Mouse (Mus musculus): ENCODE results near the gene Ppih.
"Not testable (repeated sequence)": the region's sequence is repeated elsewhere in the genome, so short reads cannot be mapped to it uniquely, and the experiment has no call there.

Ppih gene

GRCm38 (mm10) chr4:119291921-119292320 is 28.4 kb downstream of the Ppih start:
- DNase-seq (ENCODE audit: low spot score): no peak

GRCm38 (mm10) chr4:119285336-119285735 is 35.0 kb downstream of the Ppih start:
- DNase-seq (ENCODE audit: low spot score): no peak

- DNase-seq (ENCODE audit: low spot score): no peak
Observed at GRCm38 (mm10) chr4:119284861-119285260, 35.5 kb downstream of the Ppih start.

- not testable (repeated sequence) for DNase-seq (ENCODE audit: low spot score)
Observed at GRCm38 (mm10) chr4:119278784-119279183, 41.6 kb downstream of the Ppih start.

- DNase-seq (ENCODE audit: low spot score): no peak
Observed at GRCm38 (mm10) chr4:119275726-119276125, 44.6 kb downstream of the Ppih start.

GRCm38 (mm10) chr4:119275226-119275625 is 45.1 kb downstream of the Ppih start:
- DNase-seq (ENCODE audit: low spot score): no peak

- DNase-seq (ENCODE audit: low spot score): peak; percentile 47
Observed at GRCm38 (mm10) chr4:119274627-119275026, 45.7 kb downstream of the Ppih start.

GRCm38 (mm10) chr4:119266606-119267005 is 53.7 kb downstream of the Ppih start:
- DNase-seq (ENCODE audit: low spot score): no peak

- DNase-seq (ENCODE audit: low spot score): no peak
Observed at GRCm38 (mm10) chr4:119263459-119263858, 56.9 kb downstream of the Ppih start.

GRCm38 (mm10) chr4:119262483-119262882 is 57.9 kb downstream of the Ppih start:
- DNase-seq (ENCODE audit: low spot score): no peak

- no peak for DNase-seq (ENCODE audit: low spot score)
Observed at GRCm38 (mm10) chr4:119261087-119261713, 59.1 kb downstream of the Ppih start.

- no peak for DNase-seq (ENCODE audit: low spot score)
Observed at GRCm38 (mm10) chr4:119259344-119260254, 60.7 kb downstream of the Ppih start.

- DNase-seq (ENCODE audit: low spot score): no peak
Observed at GRCm38 (mm10) chr4:119257083-119257482, 63.3 kb downstream of the Ppih start.

- no peak for DNase-seq (ENCODE audit: low spot score)
Observed at GRCm38 (mm10) chr4:119255351-119255750, 65.0 kb downstream of the Ppih start, which contains the start of gene Cldn19. TSS of gene Cldn19 (plus strand) at chr4:119255414.

GRCm38 (mm10) chr4:119254012-119254618 is 66.2 kb downstream of the Ppih start:
- DNase-seq (ENCODE audit: low spot score): no peak

- no peak for DNase-seq (ENCODE audit: low spot score)
Observed at GRCm38 (mm10) chr4:119252025-119252808, 68.1 kb downstream of the Ppih start.
